Mouse (Mus musculus) hindbrain, embryonic 14.5 days (tissue): ENCODE measurements around the gene Nt5c1a. TPM values are rescaled to one million over a fixed set of nuclear protein-coding genes. Genes with fewer than 3 reads are reported as not detected.

ENCODE experiments used
- ATAC-seq: fragments of 200-750 bp; cut with Nextera tagmentation; 2 replicates; pipeline ENCODE4 v1.8.0; 2017; ENCODE audit warnings: moderate number of reproducible peaks, mild to moderate bottlenecking, moderate TSS enrichment, moderate library complexity; ENCODE audit not compliant: low FRiP score
- DNase-seq: peaks from one replicate; pipeline ENCODE4 v3.0.0-alpha.2; 2015; ENCODE audit warnings: low spot score
- H3K27ac ChIP-seq: fragments of 300-500 bp; sonication (generic); 2 replicates; pipeline ENCODE4 v1.5.1; 2014; ENCODE audit warnings: mild to moderate bottlenecking, moderate library complexity
- H3K27me3 ChIP-seq: fragments of 300-500 bp; sonication (generic); 2 replicates; pipeline ENCODE4 v1.6.1; 2014; ENCODE audit warnings: mild to moderate bottlenecking, low read length, mixed read lengths; ENCODE audit not compliant: control insufficient read depth, insufficient read depth
- H3K36me3 ChIP-seq: fragments of 300-500 bp; sonication (generic); replicated peaks from 2 replicates; pipeline ENCODE4 v1.6.1; 2014; ENCODE audit not compliant: control insufficient read depth, insufficient read depth
- H3K4me1 ChIP-seq: fragments of 300-500 bp; sonication (generic); replicated peaks from 2 replicates; pipeline ENCODE4 v1.6.1; 2014; ENCODE audit warnings: antibody characterized with exemption, low read length, mixed read lengths; ENCODE audit not compliant: control insufficient read depth, insufficient read depth
- H3K4me2 ChIP-seq: fragments of 300-500 bp; sonication (generic); replicated peaks from 2 replicates; pipeline ENCODE4 v1.6.1; 2014; ENCODE audit warnings: mild to moderate bottlenecking, moderate library complexity
- H3K4me3 ChIP-seq: fragments of 300-500 bp; sonication (generic); replicated peaks from 2 replicates; pipeline ENCODE4 v1.5.1; 2014; ENCODE audit warnings: mild to moderate bottlenecking, low read length
- H3K9ac ChIP-seq: fragments of 300-500 bp; sonication (generic); 2 replicates; pipeline ENCODE4 v1.6.1; 2014
- H3K9me3 ChIP-seq: fragments of 300-500 bp; sonication (generic); 2 replicates; pipeline ENCODE4 v1.6.1; 2016; ENCODE audit warnings: low read length; ENCODE audit not compliant: control insufficient read depth
- WGBS: fragments of 180-500 bp; shearing (Covaris S2); extraction: QIAGEN DNeasy Blood & Tissue Kit; methylation state at CpG from one replicate; pipeline ENCODE4 v1.1.7; 2014; 5-methylcytosine and 5-hydroxymethylcytosine counted together
- polyA plus RNA-seq: library from polyadenylated mRNA; unstranded; fragments of >200 nt; fragmentation: Nextera tagmentation; extraction: Ambion mirVana; gene quantifications from 2 replicates; pipeline ENCODE4 v1.2.1, GENCODE M21; 2014

The Nt5c1a gene
- polyA plus RNA-seq, 1 experiment from 2014 or later: not detected

- peaks cover 40% of the 10 kb centered on the region for H3K27me3 ChIP-seq
- no peak overlapping the region for H3K27ac ChIP-seq
- no peak for ATAC-seq
- peaks cover 15% of the 10 kb centered on the region; the same call in 1 of the 2 replicates for H3K4me1 ChIP-seq
- no peak overlapping the region for H3K4me3 ChIP-seq
- DNase-seq: no peak
- no peak overlapping the region for H3K9ac ChIP-seq
- H3K4me2 ChIP-seq: 0 out of 2 replicates have a peak overlapping the region, but pooled peaks have one; percentile 19
- H3K36me3 ChIP-seq: no peaks in the 10 kb centered on the region
- no peaks in the 10 kb centered on the region for H3K9me3 ChIP-seq
- WGBS: 84% methylated on average over 13 of the region's 13 CpGs
Measured at GRCm38 (mm10) chr4:123236431-123237031, 35.2 kb downstream of the Nt5c1a start.

- WGBS: 64% methylated on average over 6 of the region's 6 CpGs
- H3K27ac ChIP-seq: no peak overlapping the region
- H3K4me3 ChIP-seq: no peak overlapping the region
- no peak overlapping the region for H3K9ac ChIP-seq
- no peak for ATAC-seq
- H3K4me2 ChIP-seq: no peak overlapping the region; the same call in 1 of the 2 replicates
- no peak for DNase-seq
- H3K4me1 ChIP-seq: peaks cover 15% of the 10 kb centered on the region; the same call in 1 of the 2 replicates
- H3K36me3 ChIP-seq: no peaks in the 10 kb centered on the region
- H3K27me3 ChIP-seq: peaks cover 38% of the 10 kb centered on the region
- no peaks in the 10 kb centered on the region for H3K9me3 ChIP-seq
Measured at GRCm38 (mm10) chr4:123237386-123238266, 36.3 kb downstream of the Nt5c1a start.

- Histone ChIP-seq H3K36me3 (no peaks in the 10 kb centered on the region), H3K4me1 (peaks cover 11% of the 10 kb centered on the region; the same call in 1 of the 2 replicates), H3K27ac (no peak overlapping the region; the same call in 1 of the 2 replicates), H3K9ac (0 out of 2 replicates have a peak overlapping the region, but pooled peaks have one; percentile 43), H3K4me3 (peak overlapping the region; percentile 32), H3K9me3 (no peaks in the 10 kb centered on the region), H3K27me3 (peaks cover 19% of the 10 kb centered on the region), H3K4me2 (peak overlapping the region; percentile 54)
- peak; percentile 60; the same call in 1 of the 2 replicates for ATAC-seq
- no peak for DNase-seq
- 5% methylated on average over 54 of the region's 58 CpGs for WGBS
Measured at GRCm38 (mm10) chr4:123239361-123240203, 38.3 kb downstream of the Nt5c1a start.

- Histone ChIP-seq H3K4me1 (no peaks in the 10 kb centered on the region), H3K4me2 (no peak overlapping the region), H3K4me3 (no peak overlapping the region), H3K36me3 (no peaks in the 10 kb centered on the region), H3K9ac (no peak overlapping the region), H3K9me3 (no peaks in the 10 kb centered on the region), H3K27ac (no peak overlapping the region), H3K27me3 (no peaks in the 10 kb centered on the region)
- 91% methylated on average over 7 of the region's 7 CpGs for WGBS
- DNase-seq: no peak
- no peak for ATAC-seq
Measured at GRCm38 (mm10) chr4:123246221-123246620, 44.9 kb downstream of the Nt5c1a start.

GRCm38 (mm10) chr4:123246651-123247050, 45.3 kb downstream of the Nt5c1a start:
- DNase-seq (no peak), ATAC-seq (no peak)
- H3K27me3 ChIP-seq: no peaks in the 10 kb centered on the region

GRCm38 (mm10) chr4:123247147-123247880, 46.0 kb downstream of the Nt5c1a start:
- H3K27me3 ChIP-seq: no peaks in the 10 kb centered on the region
- H3K4me1 ChIP-seq: 0 out of 2 replicates have a peak, but pooled peaks cover 4% of the 10 kb centered on the region
- DNase-seq (no peak), ATAC-seq (no peak)
- no peak overlapping the region for H3K9ac ChIP-seq
- H3K27ac ChIP-seq: no peak overlapping the region
- H3K4me2 ChIP-seq: no peak overlapping the region
- H3K36me3 ChIP-seq: no peaks in the 10 kb centered on the region
- no peaks in the 10 kb centered on the region for H3K9me3 ChIP-seq
- no peak overlapping the region for H3K4me3 ChIP-seq
- WGBS: 68% methylated on average over 7 of the region's 7 CpGs

More at GRCm38 (mm10) chr4:123246651-123247050, 45.3 kb downstream of the Nt5c1a start:
- no peak overlapping the region for H3K27ac ChIP-seq
- H3K9me3 ChIP-seq: no peaks in the 10 kb centered on the region
- no peak overlapping the region for H3K4me2 ChIP-seq
- H3K9ac ChIP-seq: no peak overlapping the region
- no peaks in the 10 kb centered on the region for H3K36me3 ChIP-seq
- WGBS: 98% methylated on average over 5 of the region's 5 CpGs
- no peaks in the 10 kb centered on the region for H3K4me1 ChIP-seq
- no peak overlapping the region for H3K4me3 ChIP-seq

- ATAC-seq: no peak
- 75% methylated on average over 7 of the region's 7 CpGs for WGBS
- H3K4me2 ChIP-seq: no peak overlapping the region
- H3K27me3 ChIP-seq: no peaks in the 10 kb centered on the region
- H3K9ac ChIP-seq: no peak overlapping the region
- no peak overlapping the region for H3K27ac ChIP-seq
- no peak for DNase-seq
- no peaks in the 10 kb centered on the region for H3K9me3 ChIP-seq
- H3K36me3 ChIP-seq: no peaks in the 10 kb centered on the region
- H3K4me3 ChIP-seq: no peak overlapping the region
- H3K4me1 ChIP-seq: 0 out of 2 replicates have a peak, but pooled peaks cover 6% of the 10 kb centered on the region
Measured at GRCm38 (mm10) chr4:123248971-123249567, 47.8 kb downstream of the Nt5c1a start.

- Histone ChIP-seq H3K27ac (no peak overlapping the region), H3K36me3 (no peaks in the 10 kb centered on the region), H3K9ac (no peak overlapping the region), H3K4me3 (no peak overlapping the region), H3K9me3 (no peaks in the 10 kb centered on the region), H3K27me3 (no peaks in the 10 kb centered on the region), H3K4me2 (no peak overlapping the region), H3K4me1 (0 out of 2 replicates have a peak, but pooled peaks cover 6% of the 10 kb centered on the region)
- 72% methylated on average over 5 of the region's 5 CpGs for WGBS
- DNase-seq (no peak), ATAC-seq (no peak)
Measured at GRCm38 (mm10) chr4:123252214-123252613, 50.9 kb downstream of the Nt5c1a start.
